Mouse (Mus musculus) heart, adult 2 months (tissue): ENCODE measurements at regions not wholly inside any gene's neighbourhood (a gene's known extent, or its start where the extent isn't known, plus 50 kb on each side); places are given as distances from the start of the nearest gene placed in this dataset.
A peak's percentile ranks its signal among the peaks of the same experiment; 100 is the strongest.

Source experiments
- CTCF ChIP-seq: fragments of 200-600 bp; IDR thresholded peaks from 2 replicates; pipeline ENCODE4 v1.8.1; 2022; ENCODE audit warnings: antibody characterized with exemption, mild to moderate bottlenecking, moderate library complexity
- POLR2A ChIP-seq: fragments of 200-500 bp; IDR thresholded peaks from 2 replicates; pipeline ENCODE4 v1.6.1; 2011; ENCODE audit warnings: mild to moderate bottlenecking, low read depth, low read length, control low read depth; ENCODE audit not compliant: insufficient read depth

DNA sequence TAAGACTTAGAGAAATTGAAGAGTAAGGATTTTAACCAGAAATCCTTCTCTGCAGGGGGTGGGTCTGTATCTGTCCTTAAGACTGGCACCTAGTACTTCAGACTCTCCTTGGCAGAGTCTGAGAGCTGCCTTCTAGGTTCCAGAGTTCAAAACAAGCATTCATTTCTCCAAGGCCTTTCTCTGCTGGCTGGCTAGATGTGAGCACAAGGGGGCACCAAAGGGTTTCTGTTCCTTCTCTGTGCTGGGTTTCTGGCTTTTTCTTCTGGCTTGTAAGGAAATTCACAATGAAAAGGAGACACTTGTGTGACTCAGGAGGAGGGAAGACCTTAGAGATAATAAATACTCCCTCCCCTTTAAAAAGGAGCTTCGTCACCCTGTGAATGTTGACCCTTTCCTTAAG, 61.7 kb upstream of the Sorcs3 start:
- TF ChIP-seq CTCF (peak; percentile 55), POLR2A (no peak)
